Mouse (Mus musculus) embryonic fibroblast, embryonic 13.5 days (primary cell): ENCODE data around the gene Exoc6b.

Experiments
- CTCF ChIP-seq: IDR thresholded peaks from 2 replicates; pipeline ENCODE4 v1.5.1; 2011; ENCODE audit warnings: mild to moderate bottlenecking, control low read depth, low read length, moderate library complexity, borderline replicate concordance; ENCODE audit not compliant: insufficient read depth
- POLR2A ChIP-seq: IDR thresholded peaks from 2 replicates; pipeline ENCODE4 v1.6.1; 2011; ENCODE audit warnings: low read depth, mild to moderate bottlenecking, control low read depth, low read length, moderate library complexity

DNA sequence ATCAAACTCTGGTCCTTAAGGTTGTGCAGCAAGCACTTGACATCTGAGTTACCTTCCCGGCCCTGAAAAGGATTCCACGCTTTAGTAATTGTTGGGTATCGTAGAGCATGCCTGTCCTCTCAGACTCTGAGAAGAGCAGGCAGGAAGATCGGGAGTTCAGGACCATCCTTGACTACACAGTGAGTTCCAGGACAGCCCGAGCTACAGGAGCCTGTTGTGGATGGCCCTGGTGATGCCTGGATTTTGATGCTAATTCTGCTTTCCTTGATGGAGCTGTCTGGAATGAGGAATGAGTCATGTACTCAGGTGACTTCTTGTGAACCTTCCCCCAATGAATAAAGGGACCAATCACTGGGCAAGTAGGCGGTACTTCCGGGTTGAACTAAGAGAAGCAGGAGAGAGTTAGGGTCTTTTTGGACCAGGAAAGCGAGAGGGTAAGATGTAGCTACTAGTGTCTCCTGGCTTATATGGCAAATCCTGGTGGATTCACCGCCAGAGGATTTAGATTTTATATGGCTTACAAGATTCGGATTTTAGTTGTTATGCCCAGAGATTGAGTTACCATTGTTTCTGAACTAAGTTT lies 35.8 kb upstream of the Exoc6b start:
- TF ChIP-seq POLR2A (no peak), CTCF (no peak)
